Mouse (Mus musculus) liver, postnatal 0 days (tissue): Measurements from ENCODE around the gene Gnat2.

Source experiments
- CTCF ChIP-seq: sonication (generic); IDR thresholded peaks from 2 replicates; pipeline ENCODE4 v1.5.1; 2016; ENCODE audit warnings: antibody characterized with exemption, low read depth
- EP300 ChIP-seq: IDR thresholded peaks from 2 replicates; pipeline ENCODE4 v1.6.1; 2016; ENCODE audit warnings: antibody characterized with exemption, low read depth, mild to moderate bottlenecking

DNA sequence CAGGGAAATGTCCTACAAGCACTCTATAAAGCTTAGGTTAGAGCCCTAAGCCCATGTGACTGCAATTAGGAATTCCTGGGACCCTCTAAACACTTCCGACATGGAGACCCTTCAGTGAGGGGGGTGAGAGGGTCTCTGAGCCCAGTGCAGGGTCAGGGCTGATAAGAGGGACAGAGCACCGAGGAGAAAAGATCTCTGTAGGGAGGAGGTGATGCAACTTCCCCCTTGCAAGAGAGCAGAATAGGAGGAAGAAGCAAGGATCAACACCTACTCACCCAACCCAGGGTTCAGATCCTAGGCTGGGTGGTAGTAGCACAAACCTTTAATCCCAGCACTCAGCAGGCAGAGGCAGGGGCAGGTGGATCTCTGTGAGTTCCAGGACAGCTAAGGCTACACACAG is 9.4 kb upstream of the Gnat2 start:
- TF ChIP-seq CTCF (no peak), EP300 (no peak)
